Mouse (Mus musculus): ENCODE measurements around the gene Olfm1. TPM values are rescaled to one million over a fixed set of nuclear protein-coding genes. Genes with fewer than 3 reads are reported as not detected.

The Olfm1 gene
- polyA plus RNA-seq, 1 experiment from 2014 or later, result 267 TPM

DNA sequence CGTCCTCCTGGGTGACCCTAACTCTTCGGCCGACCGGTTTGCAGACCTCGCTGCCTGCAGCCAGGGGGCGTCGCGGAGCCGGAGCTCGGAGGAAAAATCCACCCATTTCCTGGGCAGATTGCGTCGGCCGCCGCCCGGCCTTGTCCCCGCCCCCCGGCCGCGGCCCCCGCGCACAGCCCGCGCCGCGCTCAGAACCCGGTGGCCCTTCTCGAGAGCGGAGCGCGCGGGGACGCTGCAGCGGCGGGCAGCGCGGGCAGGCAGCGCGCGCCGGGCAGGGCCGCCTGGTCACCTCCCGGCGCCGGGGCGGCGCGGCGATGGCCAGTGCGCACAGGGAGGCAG, 12.6 kb downstream of the Olfm1 start:
- Histone ChIP-seq H3K27me3 (0 out of 2 replicates have a peak, but pooled peaks cover 3% of the 10 kb centered on the region), H3K4me3 (peak overlapping the region; percentile 73), H3K27ac (peak overlapping the region; percentile 84), H3K9me3 (no peaks in the 10 kb centered on the region), H3K9ac (peak overlapping the region; percentile 95), H3K4me2 (peak overlapping the region; percentile 96), H3K4me1 (replicated peaks) (peaks cover 63% of the 10 kb centered on the region), H3K36me3 (peaks cover 14% of the 10 kb centered on the region)
- WGBS, result under 1% methylated on average over 42 of the region's 49 CpGs
- ATAC-seq (ENCODE audit: low FRiP score), result peak; percentile 61; the same call in 1 of the 2 replicates

DNA sequence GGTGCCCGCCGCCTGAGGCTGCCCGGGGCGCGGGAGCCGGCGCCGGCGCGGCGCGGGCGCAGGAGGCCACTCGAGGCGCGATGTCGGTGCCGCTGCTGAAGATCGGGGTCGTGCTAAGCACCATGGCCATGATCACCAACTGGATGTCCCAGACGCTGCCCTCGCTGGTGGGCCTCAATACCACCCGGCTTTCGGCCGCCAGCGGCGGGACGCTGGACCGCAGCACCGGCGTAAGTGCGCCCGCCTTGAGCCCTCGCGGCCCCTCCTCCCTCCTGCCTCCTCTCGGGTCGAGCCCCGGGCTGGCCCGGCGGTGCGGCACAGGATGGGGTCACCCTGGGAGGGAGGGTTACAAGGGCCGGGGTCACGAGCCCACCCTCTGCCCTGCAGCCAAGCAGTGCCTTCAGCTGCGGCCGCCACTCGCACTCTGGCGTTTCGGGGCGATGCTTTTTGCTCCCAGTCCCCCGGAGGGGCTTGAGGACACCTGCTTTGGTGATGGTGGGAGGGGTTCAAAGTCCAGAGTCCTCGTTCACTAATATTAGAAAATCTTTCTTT, 13.2 kb downstream of the Olfm1 start:
- Histone ChIP-seq H3K36me3 (peaks cover 14% of the 10 kb centered on the region), H3K4me3 (peak overlapping the region; percentile 73), H3K27me3 (0 out of 2 replicates have a peak, but pooled peaks cover 3% of the 10 kb centered on the region), H3K4me2 (peak overlapping the region; percentile 96), H3K9me3 (no peaks in the 10 kb centered on the region), H3K9ac (peak overlapping the region; percentile 95), H3K27ac (peak overlapping the region; percentile 84), H3K4me1 (replicated peaks) (peaks cover 68% of the 10 kb centered on the region)
- WGBS, result under 1% methylated on average over 44 of the region's 51 CpGs
- ATAC-seq (ENCODE audit: low FRiP score), result 0 out of 2 replicates have a peak, but pooled peaks have one; percentile 7

- no peak for ATAC-seq (ENCODE audit: low FRiP score)
- peak overlapping the region; percentile 73 for H3K4me3 ChIP-seq
- 0 out of 2 replicates have a peak, but pooled peaks cover 3% of the 10 kb centered on the region for H3K27me3 ChIP-seq
- 11% methylated on average over 11 of the region's 11 CpGs for WGBS
- H3K4me2 ChIP-seq, result peak overlapping the region; percentile 96
- peaks cover 73% of the 10 kb centered on the region for H3K4me1 ChIP-seq (replicated peaks)
- peak overlapping the region; percentile 95 for H3K9ac ChIP-seq
- H3K9me3 ChIP-seq, result no peaks in the 10 kb centered on the region
- H3K27ac ChIP-seq, result peak overlapping the region; percentile 84
- H3K36me3 ChIP-seq, result peaks cover 14% of the 10 kb centered on the region
These were observed 13.7 kb downstream of the Olfm1 start for GRCm38 (mm10) chr2:28206472-28206871.

DNA sequence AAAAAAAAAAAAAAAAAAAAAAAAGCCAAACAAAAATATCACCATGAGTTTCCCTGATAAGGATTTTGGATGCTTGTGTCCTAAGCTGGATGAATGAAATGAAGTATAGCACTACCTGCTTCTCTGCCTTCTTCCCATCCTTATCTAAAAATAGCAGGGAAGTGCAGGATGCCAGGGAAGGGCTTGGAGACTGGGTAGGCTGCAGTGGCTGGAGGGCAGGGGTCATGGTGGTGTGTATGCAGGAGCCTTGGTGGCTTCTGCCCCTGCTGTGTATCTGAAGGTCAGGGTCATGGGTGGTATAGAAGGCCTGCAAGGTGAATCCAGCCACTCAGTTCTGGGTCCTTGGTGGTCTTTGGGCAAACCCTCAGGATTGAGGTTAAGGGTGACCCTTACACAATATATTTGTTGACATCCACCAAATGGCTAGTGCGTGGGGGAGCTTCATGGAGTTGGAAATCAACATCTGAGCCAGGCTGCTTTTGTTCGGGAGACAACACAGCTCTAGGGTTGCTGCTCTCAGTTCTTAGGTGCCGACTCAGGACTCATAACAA, 14.5 kb downstream of the Olfm1 start:
- peaks cover 81% of the 10 kb centered on the region for H3K4me1 ChIP-seq (replicated peaks)
- H3K9me3 ChIP-seq, result no peaks in the 10 kb centered on the region
- ATAC-seq (ENCODE audit: low FRiP score), result no peak
- peak overlapping the region; percentile 95 for H3K9ac ChIP-seq
- H3K4me2 ChIP-seq, result peak overlapping the region; percentile 96
- 0 out of 2 replicates have a peak, but pooled peaks cover 3% of the 10 kb centered on the region for H3K27me3 ChIP-seq
- peak overlapping the region; percentile 35; the same call in 1 of the 2 replicates for H3K27ac ChIP-seq
- H3K4me3 ChIP-seq, result peak overlapping the region; percentile 73
- H3K36me3 ChIP-seq, result peaks cover 14% of the 10 kb centered on the region
- WGBS, result 64% methylated on average over 3 of the region's 3 CpGs

GRCm38 (mm10) chr2:28208130-28208745, 15.4 kb downstream of the Olfm1 start:
- H3K36me3 ChIP-seq, result peaks cover 20% of the 10 kb centered on the region
- no peak overlapping the region for H3K27ac ChIP-seq
- peaks cover 91% of the 10 kb centered on the region for H3K4me1 ChIP-seq (replicated peaks)
- ATAC-seq (ENCODE audit: low FRiP score), result no peak
- peak overlapping the region; percentile 95 for H3K9ac ChIP-seq
- H3K4me3 ChIP-seq, result peak overlapping the region; percentile 73
- 0 out of 2 replicates have a peak, but pooled peaks cover 3% of the 10 kb centered on the region for H3K27me3 ChIP-seq
- WGBS, result 86% methylated on average over 14 of the region's 14 CpGs
- no peaks in the 10 kb centered on the region for H3K9me3 ChIP-seq
- peak overlapping the region; percentile 96 for H3K4me2 ChIP-seq

- Histone ChIP-seq H3K4me3 (no peak overlapping the region), H3K27ac (peak overlapping the region; percentile 55), H3K4me2 (peak overlapping the region; percentile 96; the same call in 1 of the 2 replicates), H3K4me1 (replicated peaks) (peaks cover 91% of the 10 kb centered on the region), H3K27me3 (0 out of 2 replicates have a peak, but pooled peaks cover 3% of the 10 kb centered on the region), H3K9ac (peak overlapping the region; percentile 14; the same call in 1 of the 2 replicates), H3K9me3 (no peaks in the 10 kb centered on the region), H3K36me3 (peaks cover 30% of the 10 kb centered on the region)
- ATAC-seq (ENCODE audit: low FRiP score), result no peak
- 80% methylated on average over 5 of the region's 5 CpGs for WGBS
These were observed 16.4 kb downstream of the Olfm1 start for GRCm38 (mm10) chr2:28209211-28209610.

DNA sequence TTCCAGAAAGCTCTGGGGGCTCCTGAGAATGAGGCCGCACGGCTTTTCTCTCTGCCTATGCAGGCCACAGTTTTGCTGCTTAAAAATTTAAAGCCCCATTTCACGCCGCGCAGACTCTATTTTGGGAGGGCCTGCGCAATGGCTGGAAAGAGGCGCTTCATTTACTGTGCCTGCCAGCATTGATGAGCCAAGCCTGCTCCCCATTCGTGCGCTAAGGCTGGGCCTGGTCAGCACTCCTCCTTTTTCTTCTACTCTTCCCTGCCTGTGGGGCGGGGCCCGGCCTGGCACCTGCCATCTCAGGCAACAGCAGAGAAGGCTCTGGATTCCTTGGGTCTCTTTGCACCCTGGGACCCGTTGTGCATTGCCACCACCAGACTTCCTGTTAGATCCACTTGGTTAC, 16.9 kb downstream of the Olfm1 start:
- Histone ChIP-seq H3K27ac (peak overlapping the region; percentile 55; the same call in 1 of the 2 replicates), H3K36me3 (peaks cover 34% of the 10 kb centered on the region), H3K4me3 (no peak overlapping the region), H3K4me1 (replicated peaks) (peaks cover 86% of the 10 kb centered on the region), H3K9ac (peak overlapping the region; percentile 53), H3K4me2 (peak overlapping the region; percentile 96; the same call in 1 of the 2 replicates), H3K27me3 (0 out of 2 replicates have a peak, but pooled peaks cover 3% of the 10 kb centered on the region), H3K9me3 (no peaks in the 10 kb centered on the region)
- ATAC-seq (ENCODE audit: low FRiP score), result no peak
- WGBS, result 75% methylated on average over 12 of the region's 12 CpGs

DNA sequence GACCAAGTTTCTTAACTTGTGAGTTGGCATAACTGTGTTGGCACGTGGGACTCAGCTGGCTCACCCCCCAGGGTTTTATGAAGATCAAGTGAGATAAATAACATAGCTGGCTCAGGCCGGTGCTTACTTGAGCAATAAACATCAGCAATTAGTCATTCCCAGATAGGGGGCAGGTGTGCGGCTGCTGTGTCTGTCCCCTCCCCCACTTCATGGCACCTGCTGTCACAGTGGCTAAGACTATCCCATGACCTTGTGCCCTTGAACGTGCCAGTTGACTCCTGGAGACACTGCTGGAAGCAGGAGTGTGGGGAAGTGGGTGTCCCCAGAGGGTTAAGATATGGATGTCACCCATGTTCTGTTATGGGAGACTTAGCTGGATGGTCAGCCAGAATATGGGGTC, 17.5 kb downstream of the Olfm1 start:
- 39% methylated on average over 4 of the region's 4 CpGs for WGBS
- H3K4me1 ChIP-seq (replicated peaks), result peaks cover 80% of the 10 kb centered on the region

GRCm38 (mm10) chr2:28211531-28212281, 18.9 kb downstream of the Olfm1 start:
- 43% methylated on average over 22 of the region's 22 CpGs for WGBS
- Histone ChIP-seq H3K4me2 (peak overlapping the region; percentile 36), H3K27me3 (no peaks in the 10 kb centered on the region), H3K9me3 (no peaks in the 10 kb centered on the region), H3K27ac (peak overlapping the region; percentile 78), H3K4me3 (peak overlapping the region; percentile 0; the same call in 1 of the 2 replicates), H3K9ac (peak overlapping the region; percentile 49), H3K36me3 (peaks cover 55% of the 10 kb centered on the region), H3K4me1 (replicated peaks) (peaks cover 70% of the 10 kb centered on the region)
- no peak for ATAC-seq (ENCODE audit: low FRiP score)

More for the DNA sequence above, 17.5 kb downstream of the Olfm1 start:
- H3K9me3 ChIP-seq, result no peaks in the 10 kb centered on the region
- H3K4me3 ChIP-seq, result no peak overlapping the region
- ATAC-seq (ENCODE audit: low FRiP score), result no peak
- H3K36me3 ChIP-seq, result peaks cover 40% of the 10 kb centered on the region
- no peaks in the 10 kb centered on the region for H3K27me3 ChIP-seq
- peak overlapping the region; percentile 53; the same call in 1 of the 2 replicates for H3K9ac ChIP-seq
- peak overlapping the region; percentile 55; the same call in 1 of the 2 replicates for H3K27ac ChIP-seq
- H3K4me2 ChIP-seq, result 0 out of 2 replicates have a peak overlapping the region, but pooled peaks have one; percentile 96

GRCm38 (mm10) chr2:28212911-28213310, 20.1 kb downstream of the Olfm1 start:
- peaks cover 58% of the 10 kb centered on the region for H3K4me1 ChIP-seq (replicated peaks)

GRCm38 (mm10) chr2:28216211-28216775, 23.5 kb downstream of the Olfm1 start:
- H3K4me3 ChIP-seq, result no peak overlapping the region
- H3K4me2 ChIP-seq, result no peak overlapping the region
- ATAC-seq (ENCODE audit: low FRiP score), result no peak
- no peaks in the 10 kb centered on the region for H3K9me3 ChIP-seq
- peaks cover 76% of the 10 kb centered on the region for H3K36me3 ChIP-seq
- peaks cover 33% of the 10 kb centered on the region for H3K4me1 ChIP-seq (replicated peaks)
- no peaks in the 10 kb centered on the region for H3K27me3 ChIP-seq
- H3K9ac ChIP-seq, result no peak overlapping the region
- WGBS, result 83% methylated on average over 5 of the region's 5 CpGs
- H3K27ac ChIP-seq, result no peak overlapping the region

More at GRCm38 (mm10) chr2:28212911-28213310, 20.1 kb downstream of the Olfm1 start:
- H3K9me3 ChIP-seq, result no peaks in the 10 kb centered on the region
- ATAC-seq (ENCODE audit: low FRiP score), result no peak
- 45% methylated on average over 5 of the region's 5 CpGs for WGBS
- no peaks in the 10 kb centered on the region for H3K27me3 ChIP-seq
- H3K4me3 ChIP-seq, result no peak overlapping the region
- peak overlapping the region; percentile 49; the same call in 1 of the 2 replicates for H3K9ac ChIP-seq
- H3K27ac ChIP-seq, result peak overlapping the region; percentile 78
- no peak overlapping the region for H3K4me2 ChIP-seq
- peaks cover 65% of the 10 kb centered on the region for H3K36me3 ChIP-seq

All from hindbrain, embryonic 13.5 days (tissue).